Mouse (Mus musculus) E14TG2a.4 (cell line): ENCODE measurements around the gene Faap100.

ENCODE experiments used
- CTCF ChIP-seq: conservative IDR thresholded peaks from 2 replicates; pipeline ENCODE4 v1.5.1; 2014; ENCODE audit warnings: low read length
- NANOG ChIP-seq: IDR thresholded peaks from 2 replicates; pipeline ENCODE4 v1.6.1; 2014; ENCODE audit warnings: borderline replicate concordance, low read length, mixed read lengths

DNA sequence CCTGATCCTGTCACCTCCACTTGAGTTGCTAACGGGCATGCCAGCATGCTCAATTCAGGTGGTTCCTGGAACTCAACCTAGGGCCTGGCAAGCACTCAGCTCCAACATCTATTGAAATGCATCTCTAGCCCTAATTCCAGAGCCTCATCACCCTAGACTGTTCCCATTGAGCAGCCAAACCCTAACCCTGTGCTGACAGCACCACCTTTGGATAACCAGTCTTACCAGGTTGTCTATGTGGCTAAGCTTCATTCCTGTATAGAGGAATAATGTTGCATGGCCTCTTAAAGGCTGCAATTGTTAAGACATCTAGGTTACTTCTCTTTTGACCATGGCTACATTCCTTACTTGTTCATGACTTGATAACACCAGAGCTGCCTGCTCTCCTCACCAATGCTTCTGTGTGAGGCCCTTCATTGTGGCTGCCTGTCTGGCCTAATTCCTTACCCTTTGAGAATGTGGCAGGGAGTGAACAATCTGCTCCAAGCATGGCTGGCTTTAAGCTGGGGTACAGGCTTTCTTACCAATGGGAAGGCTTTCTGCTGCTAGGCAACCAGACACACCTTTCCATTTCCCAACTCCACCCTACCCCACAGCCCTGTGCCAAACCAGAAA is 33.4 kb downstream of the Faap100 start:
- TF ChIP-seq CTCF (no peak), NANOG (no peak)
